Mouse (Mus musculus): Measurements from ENCODE around the gene Tmem62.
"Not testable (repeated sequence)": the region's sequence is repeated elsewhere in the genome, so short reads cannot be mapped to it uniquely, and the experiment has no call there.

The Tmem62 gene

DNA sequence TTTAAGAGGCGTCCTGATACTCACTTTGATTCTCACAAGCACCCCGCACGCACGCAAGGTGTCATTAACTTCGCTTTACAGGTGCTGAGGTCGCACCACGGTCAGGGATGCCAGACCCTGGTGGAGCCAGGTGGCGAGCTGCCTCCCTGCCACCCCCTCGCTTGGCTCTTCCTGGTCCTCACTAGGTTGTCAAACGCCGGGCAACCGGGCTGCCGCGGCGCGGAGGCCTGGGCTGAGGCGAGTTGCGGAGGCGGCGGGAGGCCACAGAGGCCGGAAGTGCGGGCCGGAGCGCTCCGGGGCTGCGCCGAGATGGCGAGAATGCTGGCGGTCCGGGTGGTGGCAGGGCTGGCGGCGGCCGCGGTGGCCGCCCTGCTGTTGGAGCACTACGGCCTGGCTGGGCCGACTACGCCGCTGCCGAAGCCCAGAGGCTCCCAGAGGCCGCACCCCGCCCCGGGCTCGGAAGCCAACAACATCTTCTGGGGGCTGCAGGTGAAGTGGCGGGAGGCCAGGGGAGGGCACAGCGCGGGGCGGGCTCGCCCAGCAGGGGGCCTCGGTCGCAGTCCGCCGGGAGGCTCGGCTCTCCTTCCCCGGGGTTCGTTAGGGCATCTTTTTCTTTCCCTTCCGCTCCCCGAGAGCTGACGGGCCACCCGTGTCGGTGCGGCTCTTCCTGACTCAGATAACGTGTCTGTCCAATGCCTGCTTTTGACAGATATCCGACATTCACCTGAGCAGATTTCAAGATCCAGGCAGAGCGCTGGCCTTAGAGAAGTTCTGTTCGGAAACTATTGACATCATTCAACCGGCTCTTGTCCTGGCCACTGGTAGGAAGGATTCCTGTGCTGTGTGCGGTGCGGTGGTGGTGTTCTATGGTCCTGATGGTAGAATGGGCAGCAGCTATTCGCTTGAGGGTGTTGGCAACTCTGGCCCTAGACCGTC, at the start of gene Tmem62:
Gene Tmem62 (plus strand): TSS at position 28 of the 936 bp plus-strand sequence.
- DNase-seq (ENCODE audit: low spot score in 2 of 2), result peak; percentile 61 to 72

DNA sequence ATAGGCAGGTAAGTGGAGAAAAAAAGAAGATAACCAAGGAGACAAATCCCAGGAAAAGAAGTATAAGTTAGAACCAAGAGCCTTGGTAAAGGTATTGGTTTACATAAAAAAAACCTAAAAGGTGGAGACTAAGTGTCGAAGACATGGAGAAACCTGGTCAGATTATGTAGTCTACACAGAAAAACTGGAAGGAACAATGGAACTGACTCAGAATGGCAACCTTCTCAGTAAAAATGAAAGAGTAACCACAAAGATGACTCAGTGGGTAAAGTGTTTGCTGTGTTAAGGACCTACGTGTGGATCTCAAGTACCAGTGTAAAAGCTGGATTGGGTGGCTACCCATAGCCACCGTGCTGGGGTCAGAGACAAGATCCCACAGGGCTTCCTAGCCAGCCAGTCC, 43.8 kb upstream of the Tmem62 start:
- no peak for DNase-seq (ENCODE audit: low spot score in 2 of 2)

DNA sequence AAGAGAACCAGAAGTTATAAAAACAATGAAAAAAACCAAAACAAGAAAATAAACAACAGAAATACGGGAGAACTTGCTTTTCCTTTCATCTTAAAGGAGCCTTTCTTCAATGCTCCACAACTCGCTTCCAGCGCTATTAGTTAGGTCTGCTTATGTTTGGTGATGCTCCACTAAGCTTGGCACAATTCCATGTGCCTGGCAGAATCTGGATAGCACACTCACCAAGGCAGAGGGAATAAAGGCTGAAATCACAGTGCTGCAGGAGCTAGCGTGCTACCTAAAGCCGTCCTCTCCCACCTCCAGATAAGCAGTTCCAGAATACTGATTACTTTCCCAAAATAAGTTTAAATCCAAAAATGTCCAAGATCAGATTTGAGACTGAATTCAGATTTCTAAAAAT, 25.6 kb upstream of the Tmem62 start:
- DNase-seq (ENCODE audit: low spot score in 2 of 2), result no peak

DNA sequence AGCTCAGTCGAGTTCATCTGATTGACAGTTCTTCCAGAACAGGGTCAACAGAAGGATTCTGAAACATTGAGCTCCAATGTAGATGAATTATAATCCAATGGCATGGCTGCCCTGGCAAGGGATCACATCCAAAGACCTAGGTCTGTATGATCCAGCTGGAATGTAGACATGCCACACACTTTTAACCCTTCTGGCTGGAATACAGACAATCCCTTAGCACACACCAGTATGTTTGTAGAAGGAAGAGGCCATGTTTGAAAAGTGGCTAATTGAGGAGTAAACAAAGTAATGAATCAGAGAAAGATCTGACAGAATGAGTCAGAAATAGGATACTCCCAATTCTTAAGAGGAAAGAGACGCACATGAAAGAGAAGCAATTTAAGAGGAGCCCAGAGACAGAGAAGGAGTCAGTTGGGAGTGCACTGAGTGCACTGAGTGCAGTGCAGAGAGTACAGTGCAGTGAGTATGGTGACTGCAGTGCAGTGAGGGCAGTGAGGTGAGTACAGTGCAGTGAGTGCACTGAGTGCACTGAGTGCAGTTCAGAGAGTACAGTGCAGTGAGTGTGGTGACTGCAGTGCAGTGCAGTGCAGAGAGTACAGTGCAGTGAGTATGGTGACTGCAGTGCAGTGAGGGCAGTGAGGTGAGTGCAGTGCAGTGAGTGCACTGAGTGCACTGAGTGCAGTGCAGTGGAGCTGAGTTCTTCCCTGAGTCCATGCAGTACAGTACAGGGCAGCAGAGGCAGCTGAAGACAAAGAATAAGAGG, 24.5 kb upstream of the Tmem62 start:
- DNase-seq (ENCODE audit: low spot score in 2 of 2), result no peak

DNA sequence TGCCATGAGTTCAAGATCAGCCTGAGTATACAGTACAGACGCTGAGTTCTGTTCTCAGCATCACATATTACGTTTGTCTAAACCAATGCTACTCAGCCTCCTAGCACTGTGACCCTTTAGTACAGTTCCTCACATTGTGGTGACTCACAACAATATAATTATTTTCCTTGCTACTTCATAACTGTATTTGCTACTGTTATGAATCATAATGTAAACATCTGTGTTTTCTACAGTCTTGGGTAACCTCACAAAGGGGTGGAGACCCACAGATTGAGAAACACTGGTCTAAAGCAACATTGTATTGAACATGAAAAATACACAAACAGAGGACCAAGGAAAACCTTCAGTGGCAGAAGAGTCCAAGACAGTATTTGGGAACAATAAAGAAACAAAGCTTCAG, 17.5 kb upstream of the Tmem62 start:
- no peak for DNase-seq (ENCODE audit: low spot score in 2 of 2)

DNA sequence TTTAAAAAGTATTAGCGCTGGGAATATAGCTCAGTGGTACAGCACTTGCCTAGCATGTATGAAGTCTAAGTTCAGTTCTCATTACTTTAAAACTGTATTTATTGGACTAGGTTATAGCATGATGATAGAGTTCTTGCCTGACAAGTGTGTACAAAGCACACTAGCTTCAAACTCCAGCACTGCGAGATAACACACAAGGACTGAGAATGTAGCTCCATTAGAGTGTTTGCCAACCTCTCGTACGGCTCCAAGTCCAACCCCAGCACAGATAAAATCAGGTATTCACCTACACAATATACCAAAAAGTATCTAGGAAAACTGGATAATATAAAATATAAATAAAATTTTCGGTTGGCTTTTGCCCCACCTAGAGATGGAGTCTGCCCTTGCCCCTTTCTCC, 17.0 kb upstream of the Tmem62 start:
- DNase-seq (ENCODE audit: low spot score in 2 of 2), result no peak

DNA sequence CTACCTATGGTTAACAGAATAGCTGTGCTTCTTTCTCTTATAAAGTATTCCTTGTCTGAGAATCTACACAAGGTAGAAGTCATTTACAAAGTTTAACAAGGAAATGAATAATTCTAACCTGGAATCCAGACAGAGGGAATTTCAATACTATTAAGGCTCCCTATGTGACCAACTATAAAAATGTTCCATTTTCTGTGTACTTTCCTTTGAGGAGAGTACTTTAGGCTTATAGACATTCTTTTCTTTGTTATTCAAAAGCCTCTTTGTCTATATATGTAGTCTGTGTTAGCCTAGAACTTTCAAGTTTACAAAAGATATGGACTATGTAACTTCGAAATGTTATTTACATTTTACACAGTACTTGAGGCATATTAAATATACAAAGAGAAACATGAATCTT, 16.6 kb upstream of the Tmem62 start:
- DNase-seq (ENCODE audit: low spot score in 2 of 2), result no peak

DNA sequence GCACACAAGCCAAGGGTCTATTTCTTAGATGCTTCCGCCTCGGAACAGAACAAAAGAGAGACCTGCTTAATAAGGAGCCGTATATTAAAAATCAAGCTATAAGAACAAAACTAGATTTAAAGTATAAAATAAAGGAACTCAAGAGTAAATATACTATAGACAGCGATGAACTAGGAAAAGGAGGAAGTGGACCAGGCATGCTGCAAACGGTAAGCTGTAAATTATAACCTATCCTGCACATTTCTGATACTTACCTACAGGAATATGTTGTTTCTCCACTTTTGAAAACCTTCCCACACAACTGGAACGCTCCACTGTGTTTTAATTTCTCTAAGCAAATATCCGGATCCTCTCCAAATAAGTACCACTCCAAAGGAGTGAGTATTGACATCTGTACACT, 13.7 kb upstream of the Tmem62 start:
- no peak for DNase-seq (ENCODE audit: low spot score in 2 of 2)

DNA sequence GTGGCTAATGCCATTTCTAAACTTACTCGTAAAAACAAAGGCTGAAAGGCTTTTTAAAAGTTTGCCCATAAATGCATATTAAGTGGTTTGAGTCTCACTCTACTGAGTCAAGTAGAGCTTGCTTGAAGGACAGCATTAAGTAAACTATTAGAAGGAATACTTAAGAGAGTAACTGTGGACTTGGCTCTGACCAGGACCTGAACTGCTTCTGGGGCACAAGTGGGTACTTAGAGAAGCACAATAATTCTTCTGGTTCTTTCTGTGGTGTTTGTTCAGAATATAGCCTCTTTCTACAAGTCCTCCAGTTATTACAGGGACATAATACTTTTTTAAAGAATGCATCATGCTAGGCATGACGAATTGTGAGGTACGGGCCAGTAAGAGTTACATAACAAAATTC, 11.3 kb upstream of the Tmem62 start:
- DNase-seq (ENCODE audit: low spot score in 2 of 2), result no peak

DNA sequence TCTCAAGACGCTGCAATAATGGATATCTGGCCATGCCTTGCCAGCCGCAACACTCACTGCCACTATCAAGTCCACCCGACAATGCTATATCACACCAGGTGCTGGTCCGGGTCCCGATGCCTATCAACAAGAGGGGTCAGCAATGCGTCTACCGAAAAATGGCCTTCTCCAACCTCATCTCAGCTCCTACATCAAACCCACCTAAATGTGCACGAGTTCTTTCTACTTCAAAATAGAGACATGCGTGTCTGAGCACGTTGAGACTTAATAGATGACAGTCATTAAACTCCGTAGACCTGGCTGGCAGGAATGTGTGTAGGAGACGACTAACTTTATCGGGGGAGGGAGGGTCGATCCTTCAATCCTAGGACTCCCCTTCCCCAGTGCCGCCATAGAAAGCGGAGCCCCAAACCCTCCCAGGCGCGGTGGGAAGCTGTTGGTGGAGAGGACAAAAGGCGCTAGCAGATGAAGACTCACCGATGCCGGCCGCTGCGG, 6.7 kb upstream of the Tmem62 start:
- no peak for DNase-seq (ENCODE audit: low spot score in 2 of 2)

DNA sequence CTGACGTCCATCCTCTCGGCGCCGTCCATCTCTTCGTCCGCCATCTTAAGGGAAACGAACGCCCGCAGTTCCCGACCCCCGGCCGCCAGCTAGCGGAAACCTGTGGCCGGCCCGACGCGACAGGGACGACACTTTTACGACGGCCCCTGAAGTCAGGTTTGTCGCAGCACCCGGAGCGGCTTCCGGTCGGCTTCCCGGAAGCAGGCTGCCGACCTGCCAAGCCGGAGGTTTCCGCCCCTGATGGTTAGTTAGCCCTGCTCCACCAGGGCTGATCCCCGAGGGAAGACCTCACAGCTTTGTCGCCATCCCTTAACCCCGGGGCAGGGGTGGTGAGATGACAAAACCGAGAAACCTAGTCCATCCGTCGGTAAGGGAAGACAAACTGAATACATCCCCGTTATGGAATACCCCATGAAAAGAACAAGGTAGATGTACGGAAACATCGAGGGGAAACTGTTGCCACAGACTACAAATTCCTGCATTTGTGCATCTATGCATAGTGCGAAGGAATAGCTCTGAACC, 6.2 kb upstream of the Tmem62 start, which contains the start of gene Ubr1:
Gene Ubr1 (minus strand): TSS at position 157 of the 522 bp plus-strand sequence.
- DNase-seq (ENCODE audit: low spot score in 2 of 2), result peak; percentile 80 to 82

DNA sequence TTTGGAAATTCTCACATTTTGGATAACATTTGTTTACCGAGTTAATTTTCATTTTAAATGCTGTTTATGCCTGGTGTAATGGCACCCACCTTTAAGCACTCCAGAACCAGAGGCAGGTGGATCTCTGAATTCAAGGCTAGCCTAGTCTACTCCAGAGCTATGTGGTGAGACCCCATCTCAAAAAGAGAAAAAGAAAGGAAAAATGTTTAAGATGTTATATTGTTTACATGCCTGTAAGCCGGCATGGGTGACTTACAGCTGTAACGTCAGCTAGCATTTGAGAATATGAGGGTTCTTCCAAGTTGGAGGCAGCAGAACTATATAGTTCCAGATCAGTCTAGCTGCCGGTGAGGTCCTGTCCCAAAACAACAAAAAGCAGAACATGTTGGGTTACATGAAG, 5.1 kb upstream of the Tmem62 start:
- no peak for DNase-seq (ENCODE audit: low spot score in 2 of 2)

DNA sequence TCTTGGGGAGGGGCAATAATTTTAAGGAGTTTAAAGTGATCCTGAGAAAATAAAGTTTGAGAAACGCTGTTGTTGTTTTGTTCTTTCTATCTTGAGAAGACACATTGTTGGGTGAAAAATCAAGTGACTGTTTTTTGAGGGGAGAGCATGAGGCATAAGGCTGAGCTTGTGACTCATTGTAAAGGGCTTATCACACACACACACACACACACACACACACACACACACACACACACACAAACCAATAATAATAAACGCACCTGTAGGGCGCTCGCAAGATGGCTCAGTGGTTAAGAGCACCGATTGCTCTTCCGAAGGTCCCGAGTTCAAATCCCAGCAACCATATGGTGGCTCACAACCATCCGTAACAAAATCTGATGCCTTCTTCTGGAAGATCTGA, 4.6 kb upstream of the Tmem62 start:
- not testable (repeated sequence) for DNase-seq (ENCODE audit: low spot score in 2 of 2)

DNA sequence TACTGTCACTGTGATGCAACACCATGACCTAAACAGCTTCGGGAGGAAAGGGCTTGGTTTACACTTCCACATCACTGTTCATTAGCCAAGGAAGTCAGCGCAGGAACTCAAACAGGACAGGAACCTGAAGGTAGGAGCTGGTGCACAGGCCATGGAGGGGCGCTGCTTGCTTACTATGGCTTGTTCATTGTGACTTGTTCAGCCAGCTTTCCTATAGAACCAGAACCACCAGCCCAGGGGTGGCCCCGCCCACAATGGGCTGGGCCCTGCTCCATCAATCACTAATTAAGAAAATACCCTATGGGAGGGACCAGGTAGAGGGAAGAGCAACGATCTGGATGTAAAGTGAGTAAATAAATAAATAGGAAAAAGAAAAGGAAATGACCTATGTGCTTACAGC, 3.9 kb upstream of the Tmem62 start:
- DNase-seq (ENCODE audit: low spot score in 2 of 2), result no peak

DNA sequence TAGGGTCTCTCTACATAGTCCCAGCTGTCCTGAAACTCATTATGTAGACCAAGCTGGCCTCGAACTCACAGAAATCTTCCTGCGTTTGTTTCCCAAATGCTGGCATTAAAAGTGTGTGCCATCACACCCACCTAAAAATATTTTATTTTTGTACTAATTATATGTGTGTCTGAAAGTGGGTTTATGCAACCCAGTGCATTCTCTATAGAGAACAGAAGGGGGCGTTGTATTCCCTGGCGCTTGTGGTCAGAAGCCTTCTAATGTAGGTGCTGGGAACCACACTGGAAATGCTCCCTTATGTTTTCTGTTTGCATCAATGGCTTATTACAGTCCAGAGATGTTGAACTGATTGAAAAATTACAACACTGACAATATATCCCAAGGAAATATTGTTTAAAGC, 509 bp upstream of the Tmem62 start:
- no peak for DNase-seq (ENCODE audit: low spot score in 2 of 2)

DNA sequence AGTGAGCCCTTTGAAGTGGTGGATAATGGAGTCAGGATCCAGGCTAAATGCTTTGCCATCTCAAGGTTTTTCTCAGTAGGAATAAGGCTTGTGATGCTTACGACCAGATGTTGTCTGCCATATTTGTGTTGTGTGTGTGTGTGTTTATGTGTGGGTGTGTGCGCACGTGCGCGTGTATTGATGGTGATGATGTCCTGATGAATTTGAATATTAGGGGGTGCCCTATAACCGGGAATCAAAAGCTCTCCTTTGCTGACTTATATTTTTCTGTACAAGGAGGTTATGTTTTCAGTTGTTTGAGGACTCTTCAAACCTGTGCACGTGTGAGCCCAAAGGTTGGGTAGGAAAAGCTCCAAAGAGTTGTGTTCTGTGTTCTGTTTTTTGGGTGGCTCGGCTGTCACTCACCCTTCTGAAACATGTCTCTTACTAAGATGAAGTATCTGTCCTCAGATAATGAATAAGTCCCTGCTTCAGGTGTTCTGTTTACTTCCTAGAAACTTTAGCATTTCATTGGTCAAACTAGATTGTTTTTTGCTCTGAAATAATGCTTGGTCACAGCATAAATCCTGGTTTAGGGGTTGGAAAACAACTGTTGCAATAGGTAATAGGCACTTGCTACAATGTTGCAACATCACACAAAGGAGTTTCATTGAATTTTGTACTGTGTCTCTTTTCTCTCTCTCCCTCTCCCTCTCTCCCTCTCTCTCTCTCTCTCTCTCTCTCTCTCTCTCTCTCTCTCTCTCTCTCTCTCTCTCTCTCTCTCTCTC, 1.3 kb downstream of the Tmem62 start:
- no peak for DNase-seq (ENCODE audit: low spot score in 2 of 2)

DNA sequence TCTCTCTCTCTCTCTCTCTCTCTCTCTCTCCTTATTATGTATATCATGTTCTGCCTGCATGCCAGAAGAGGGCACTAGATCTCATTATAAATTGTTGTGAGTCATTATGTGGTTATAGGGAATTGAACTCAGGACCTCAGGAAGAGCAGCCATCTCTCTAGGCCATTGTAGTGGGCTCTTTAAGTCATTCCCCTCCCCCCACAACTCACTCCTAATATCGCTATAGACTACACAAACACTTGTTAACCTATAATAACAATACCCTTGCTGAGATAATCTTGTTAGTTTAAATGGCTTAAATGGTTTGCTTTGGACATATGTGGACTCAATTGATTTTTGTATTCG, 1.8 kb downstream of the Tmem62 start:
- no peak for DNase-seq (ENCODE audit: low spot score in 2 of 2)

DNA sequence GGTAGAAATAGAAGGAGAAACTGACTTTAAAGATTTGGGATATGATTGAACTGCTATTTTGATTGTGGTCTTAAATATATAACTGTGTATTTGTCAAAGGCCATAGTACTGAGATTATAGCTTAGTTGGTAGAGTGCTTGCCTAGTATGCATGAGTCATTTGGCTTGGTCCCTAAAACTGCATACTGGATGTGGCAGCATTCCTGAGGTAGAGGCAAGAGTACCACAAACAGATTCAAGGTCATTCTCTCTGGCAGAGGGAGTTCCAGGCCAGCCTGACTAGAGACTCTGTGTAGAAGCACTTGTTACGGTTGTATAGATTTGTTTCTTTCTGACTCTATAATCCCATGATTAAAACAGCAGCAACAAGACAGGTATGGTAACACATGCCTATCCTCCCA, 3.0 kb downstream of the Tmem62 start:
- no peak for DNase-seq (ENCODE audit: low spot score in 2 of 2)

DNA sequence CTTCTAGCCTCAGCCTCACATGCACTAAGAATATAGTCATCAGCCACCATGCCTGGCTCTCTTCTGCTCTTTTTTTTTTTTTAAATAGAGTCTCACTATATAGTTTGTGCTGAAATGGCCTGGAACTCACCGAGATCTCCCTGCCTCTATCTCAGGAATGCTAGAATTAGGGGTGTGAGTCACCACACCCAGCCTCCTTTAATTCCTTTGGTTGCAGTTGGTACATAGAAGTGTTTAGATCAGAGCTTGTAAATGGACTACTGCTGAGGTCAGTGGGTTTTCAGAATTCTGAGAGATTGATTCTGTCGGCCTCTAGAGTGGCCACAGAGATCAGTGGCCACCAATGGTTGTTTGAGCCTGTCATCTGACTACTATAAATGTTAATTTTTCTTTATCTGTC, 4.0 kb downstream of the Tmem62 start:
- DNase-seq (ENCODE audit: low spot score in 2 of 2), result no peak

DNA sequence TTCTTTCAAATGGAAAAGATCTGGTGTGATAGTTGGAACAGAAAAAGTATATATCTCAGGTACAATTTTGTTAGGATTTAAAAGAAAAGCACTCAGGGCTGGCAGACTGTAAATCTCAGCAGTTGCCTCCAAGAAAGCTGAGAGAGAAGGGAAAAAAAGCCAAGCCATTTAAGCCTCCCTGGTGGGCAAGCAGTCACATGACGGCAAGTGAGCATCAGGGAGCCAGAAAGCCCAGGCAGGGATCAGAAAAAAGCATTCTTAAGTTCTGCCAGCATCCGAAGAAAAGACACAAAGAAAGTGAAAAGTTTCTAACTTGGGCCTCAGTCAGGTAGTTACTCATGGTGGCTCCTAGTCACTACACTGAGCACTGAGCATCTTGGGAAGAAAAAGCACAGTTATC, 6.8 kb downstream of the Tmem62 start:
- DNase-seq (ENCODE audit: low spot score in 2 of 2), result no peak

DNA sequence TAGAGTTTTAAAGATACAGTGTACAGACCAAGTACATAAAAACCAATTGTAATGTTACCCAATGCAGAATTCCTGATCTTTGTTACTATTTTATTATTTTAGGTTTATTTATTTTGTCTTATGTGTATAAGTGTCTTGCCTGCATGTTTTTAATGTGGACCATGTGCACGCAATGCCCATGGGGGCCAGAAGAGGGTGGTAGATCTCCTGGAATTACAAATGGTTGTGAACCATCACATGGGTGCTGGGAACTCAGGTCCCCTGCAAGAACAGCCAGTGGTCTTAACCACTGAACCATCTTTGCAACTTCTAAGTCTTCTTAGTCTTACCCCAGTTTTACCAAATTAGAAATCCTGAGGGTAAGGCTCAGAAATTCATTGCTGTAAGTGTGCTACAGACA, 8.4 kb downstream of the Tmem62 start:
- DNase-seq (ENCODE audit: low spot score in 2 of 2), result no peak

DNA sequence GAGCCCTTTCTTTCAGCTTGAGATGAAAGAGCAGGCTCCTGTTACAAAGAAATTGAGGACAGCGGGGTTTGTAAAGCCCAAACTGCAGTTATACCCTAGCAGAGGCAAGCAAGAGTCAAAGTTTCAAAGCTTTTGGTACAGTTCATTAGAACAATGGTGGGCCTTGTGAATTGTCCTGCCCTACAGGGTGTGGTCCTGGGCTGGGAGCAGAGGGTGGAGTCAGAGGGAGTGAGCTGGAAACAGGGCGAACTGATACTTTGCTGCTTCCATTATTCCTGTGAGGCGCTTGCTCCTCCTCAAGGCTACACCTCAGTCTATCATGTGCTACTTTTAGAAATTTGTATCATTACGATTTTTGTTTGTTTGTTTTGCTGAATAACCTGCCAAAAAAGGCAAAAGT, 14.4 kb downstream of the Tmem62 start:
- no peak for DNase-seq (ENCODE audit: low spot score in 2 of 2)
